Mouse (Mus musculus) bone marrow macrophage, adult 2 months (primary cell): ENCODE results near the gene C730034F03Rik.

Experiments
- CTCF ChIP-seq: IDR thresholded peaks from 2 replicates; pipeline ENCODE4 v1.5.1; 2012; ENCODE audit warnings: low read depth, mild to moderate bottlenecking, low read length, moderate library complexity
- POLR2A ChIP-seq: IDR thresholded peaks from 2 replicates; pipeline ENCODE4 v1.6.1; 2012; ENCODE audit warnings: mild to moderate bottlenecking, low read depth, low read length, borderline replicate concordance

GRCm38 (mm10) chr15:89442486-89443070, 13.2 kb downstream of the C730034F03Rik start:
- TF ChIP-seq CTCF = no peak
- TF ChIP-seq POLR2A = no peak
